Mouse (Mus musculus) leukemia stem cell, adult 10-12 weeks (primary cell): ENCODE measurements around the gene Olfr1113. TPM values are rescaled to one million over a fixed set of nuclear protein-coding genes. Genes with fewer than 3 reads are reported as not detected.

Experiments
- polyA plus RNA-seq: library from polyadenylated mRNA; stranded (reverse); fragments of >175 nt; gene quantifications from 2 replicates; pipeline ENCODE4 v1.2.3, GENCODE M21; 2012; ENCODE audit warnings: low replicate concordance

Gene Olfr1113
- polyA plus RNA-seq, result not detected in 2 replicates

GRCm38 (mm10) chr2:87208670-87209069 lies at the start of gene Olfr1113:
Gene Olfr1113 (plus strand): TSS chr2:87208970.

GRCm38 (mm10) chr2:87187498-87187897 lies 21.3 kb upstream of the Olfr1113 start, which contains the start of gene Olfr1112:
Gene Olfr1112 (plus strand): TSS chr2:87187798.

GRCm38 (mm10) chr2:87247713-87248112 lies 38.9 kb downstream of the Olfr1113 start, which contains the start of gene Olfr1115:
Gene Olfr1115 (plus strand): TSS chr2:87248013.

Other genes starting within 250 kb of the Olfr1113 start
- gene Olfr1099, start 248.3 kb upstream of the Olfr1113 start, polyA plus RNA-seq, result not detected in 2 replicates
- gene Olfr1100, start 229.0 kb upstream of the Olfr1113 start, polyA plus RNA-seq, result not detected in 2 replicates
- not detected in 2 replicates for gene Olfr1101, start 217.7 kb upstream of the Olfr1113 start, polyA plus RNA-seq
- gene Olfr1102, start 210.6 kb upstream of the Olfr1113 start, polyA plus RNA-seq, result not detected in 2 replicates
- not detected in 2 replicates for gene Olfr1104, start 181.9 kb upstream of the Olfr1113 start, polyA plus RNA-seq
- gene Olfr1105, start 172.4 kb upstream of the Olfr1113 start, polyA plus RNA-seq, result not detected in 2 replicates
- not detected in 2 replicates for gene Olfr1106, start 156.7 kb upstream of the Olfr1113 start, polyA plus RNA-seq
- not detected in 2 replicates for gene Olfr1107, start 133.2 kb upstream of the Olfr1113 start, polyA plus RNA-seq
- gene Olfr1109, start 113.0 kb upstream of the Olfr1113 start, polyA plus RNA-seq, result not detected in 2 replicates
- not detected in 2 replicates for gene Olfr259, start 94.4 kb upstream of the Olfr1113 start, polyA plus RNA-seq
- 0.09 TPM in 1 of 2 replicates, not detected in the other for gene Olfr1110, start 68.7 kb upstream of the Olfr1113 start, polyA plus RNA-seq
- gene Olfr1111, start 56.3 kb upstream of the Olfr1113 start, polyA plus RNA-seq, result not detected in 2 replicates
- gene Olfr1112, start 21.2 kb upstream of the Olfr1113 start, polyA plus RNA-seq, result not detected in 2 replicates
- gene Olfr1115, start 39.0 kb downstream of the Olfr1113 start, polyA plus RNA-seq, result not detected in 2 replicates
- gene Olfr1116, start 58.6 kb downstream of the Olfr1113 start, polyA plus RNA-seq, result 0.02 TPM in 1 of 2 replicates, not detected in the other
- 0.03 TPM in 1 of 2 replicates, not detected in the other for gene Olfr1118, start 98.6 kb downstream of the Olfr1113 start, polyA plus RNA-seq
- gene Olfr1120, start 145.8 kb downstream of the Olfr1113 start, polyA plus RNA-seq, result not detected in 2 replicates
- not detected in 2 replicates for gene Olfr1121, start 160.9 kb downstream of the Olfr1113 start, polyA plus RNA-seq
- not detected in 2 replicates for gene Olfr1122, start 176.9 kb downstream of the Olfr1113 start, polyA plus RNA-seq
- not detected in 2 replicates for gene Olfr1123, start 207.7 kb downstream of the Olfr1113 start, polyA plus RNA-seq
- not detected in 2 replicates for gene Olfr1124, start 221.3 kb downstream of the Olfr1113 start, polyA plus RNA-seq
- gene Olfr1126, start 245.0 kb downstream of the Olfr1113 start, polyA plus RNA-seq, result not detected in 2 replicates